Mouse (Mus musculus) CH12.LX (cell line): ENCODE measurements around the gene Gm17079. TPM values are rescaled to one million over a fixed set of nuclear protein-coding genes. Genes with fewer than 3 reads are reported as not detected.

ENCODE experiments used
- DNase-seq: peaks from one replicate; pipeline ENCODE4 v3.0.0-alpha.2; 2013; ENCODE audit errors: extremely low read depth
- H3K27ac ChIP-seq: 2 replicates; pipeline ENCODE4 v1.5.1; 2012; ENCODE audit warnings: low read depth, mild to moderate bottlenecking, control low read depth, moderate library complexity; ENCODE audit not compliant: insufficient read depth
- H3K27me3 ChIP-seq: replicated peaks from 2 replicates; pipeline ENCODE3; 2012; ENCODE audit warnings: inconsistent platforms
- H3K36me3 ChIP-seq, 2 experiments: replicated peaks in 1 of 2; 2 replicates each; pipeline versions ENCODE3 to v1.6.1; 2012; ENCODE audit warnings: inconsistent platforms in 1 of 2, low read length in 1 of 2, mild to moderate bottlenecking in 1 of 2, mixed read lengths in 1 of 2, moderate library complexity in 1 of 2; ENCODE audit not compliant: control insufficient read depth in 1 of 2, insufficient read depth in 1 of 2
- H3K4me1 ChIP-seq, 2 experiments: 2 replicates each; pipeline ENCODE4 v1.6.1; 2012; ENCODE audit warnings: inconsistent platforms in 1 of 2, moderate library complexity in 1 of 2; ENCODE audit not compliant: insufficient read depth in 2 of 2, control insufficient read depth in 1 of 2
- H3K4me2 ChIP-seq: 2 replicates; pipeline ENCODE4 v1.6.1; 2012; ENCODE audit warnings: low read depth, mild to moderate bottlenecking, control low read depth; ENCODE audit not compliant: poor library complexity, insufficient read depth, severe bottlenecking
- H3K4me3 ChIP-seq, 3 experiments: fragments of 150-350 bp in 1 of 3; sonication (generic) in 1 of 3; replicated peaks in 1 of 3; 2 replicates each; pipeline versions ENCODE3 to v1.5.1; 2011 to 2012; ENCODE audit warnings: low read depth in 2 of 3, low read length in 2 of 3, mild to moderate bottlenecking in 2 of 3, moderate library complexity in 2 of 3, control low read depth in 1 of 3, improper control_type of control experiment in 1 of 3, inconsistent platforms in 1 of 3, mixed read lengths in 1 of 3; ENCODE audit not compliant: poor library complexity in 1 of 3
- H3K79me2 ChIP-seq: replicated peaks from 2 replicates; pipeline ENCODE4 v1.6.1; 2012; ENCODE audit warnings: mild to moderate bottlenecking, moderate library complexity; ENCODE audit not compliant: control insufficient read depth, poor library complexity, insufficient read depth, severe bottlenecking; ENCODE audit errors: extremely low read depth
- H3K9ac ChIP-seq: 2 replicates; pipeline ENCODE4 v1.6.1; 2012; ENCODE audit warnings: low read depth, mild to moderate bottlenecking, control low read depth, moderate library complexity; ENCODE audit not compliant: insufficient read depth
- H3K9me3 ChIP-seq: replicated peaks from 2 replicates; pipeline ENCODE3; 2012; ENCODE audit warnings: low read length, inconsistent platforms, mixed read lengths
- ELF1 ChIP-seq: IDR thresholded peaks from 2 replicates; pipeline ENCODE4 v1.6.1; 2014; ENCODE audit warnings: low read depth, mild to moderate bottlenecking, inconsistent platforms, low read length, improper control_type of control experiment
- HCFC1 ChIP-seq: IDR thresholded peaks from 2 replicates; pipeline ENCODE4 v1.6.1; 2012; ENCODE audit warnings: low read depth, mild to moderate bottlenecking, inconsistent platforms, low read length, improper control_type of control experiment
- IRF4 ChIP-seq: IDR thresholded peaks from 2 replicates; pipeline ENCODE4 v1.6.1; 2014; ENCODE audit warnings: low read depth, mild to moderate bottlenecking, inconsistent platforms, low read length, improper control_type of control experiment
- POLR2AphosphoS2 ChIP-seq: IDR thresholded peaks from 2 replicates; pipeline ENCODE4 v1.6.1; 2011; ENCODE audit warnings: low read depth, low read length, improper control_type of control experiment
- SIN3A ChIP-seq: IDR thresholded peaks from 2 replicates; pipeline ENCODE4 v1.6.1; 2012; ENCODE audit warnings: low read length, improper control_type of control experiment, inconsistent platforms
- SMC3 ChIP-seq: IDR thresholded peaks from 2 replicates; pipeline ENCODE4 v1.6.1; 2011; ENCODE audit warnings: low read depth, low read length, improper control_type of control experiment
- TBP ChIP-seq: conservative IDR thresholded peaks from 2 replicates; pipeline ENCODE4 v1.6.1; 2011; ENCODE audit warnings: low read depth, low read length, improper control_type of control experiment
- USF1 ChIP-seq: IDR thresholded peaks from 2 replicates; pipeline ENCODE4 v1.6.1; 2014; ENCODE audit warnings: low read depth, mild to moderate bottlenecking, inconsistent platforms, low read length, improper control_type of control experiment
- ZMIZ1 ChIP-seq: IDR thresholded peaks from 2 replicates; pipeline ENCODE4 v1.6.1; 2012; ENCODE audit warnings: low read depth, mild to moderate bottlenecking, inconsistent platforms, low read length, improper control_type of control experiment
- dilution Hi-C: fragments of 300-500 bp; cut with MboI; formaldehyde crosslinking; loops from 2 replicates; pipeline ENCODE4 v1.14.3; 2020; ENCODE audit warnings: low sequenced_read_pairs; ENCODE audit not compliant: extremely low pct_unique_long_range_greater_than_20kb, extremely low pct_ligation_motif_present
- in situ Hi-C: fragments of 300-500 bp; cut with MboI; formaldehyde crosslinking; loops from 3 replicates; pipeline ENCODE4 v1.14.3; 2019; ENCODE audit warnings: low sequenced_read_pairs, low pct_ligation_motif_present, low pct_unique_long_range_greater_than_20kb, mixed read lengths
- polyA plus RNA-seq: library from polyadenylated mRNA; unstranded; fragments of >175 nt; gene quantifications from 2 replicates; pipeline ENCODE4 v1.2.1, GENCODE M21; 2012; ENCODE audit warnings: low read depth; ENCODE audit not compliant: insufficient read length
- total RNA-seq, 2 experiments: library from RNA; depleted of rRNA; stranded (reverse); fragments of 300-350 nt in 1 of 2; fragments of >200 nt in 1 of 2; gene quantifications; 2 replicates each; pipeline ENCODE4 v1.2.3; 2012 to 2014

The Gm17079 gene
- total and polyA plus RNA-seq, 3 experiments: not detected

GRCm38 (mm10) chr14:51737967-51738366 lies 42.7 kb upstream of the Gm17079 start:
- no peak for TF ChIP-seq USF1
- in situ Hi-C loops: no loop called here

DNA sequence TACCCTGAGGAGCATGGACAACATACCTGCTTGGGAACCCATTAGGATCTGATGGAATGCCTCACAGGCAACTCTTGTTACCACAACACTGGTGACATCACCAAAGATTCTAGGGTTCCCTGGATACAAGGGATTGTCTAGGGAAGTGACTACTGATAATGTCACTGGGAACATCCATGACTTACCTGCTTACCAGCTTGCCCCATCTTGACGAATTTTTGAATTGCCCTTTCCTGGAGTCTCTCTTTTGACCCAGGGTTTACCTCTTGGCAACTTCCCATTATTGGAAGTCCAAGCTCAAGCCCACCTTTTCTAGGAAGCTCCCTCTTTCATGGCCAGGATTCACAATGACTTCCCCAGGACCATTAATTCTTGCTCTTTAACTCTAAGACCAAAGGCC lies 21.8 kb upstream of the Gm17079 start, which contains the start of gene Gm5800:
Gm5800 (minus strand) TSS at position 101 of the 400 bp plus-strand sequence.
- no peak for DNase-seq
- H3K9ac ChIP-seq: no peak within 1 kb of the TSS
- dilution Hi-C loops: no loop called here
- in situ Hi-C loops: no loop called here
- no peaks in the 10 kb centered on the region for H3K9me3 ChIP-seq
- H3K4me2 ChIP-seq: no peak within 1 kb of the TSS
- no peaks in the 10 kb centered on the region for H3K4me1 ChIP-seq
- H3K27ac ChIP-seq: no peak within 1 kb of the TSS
- TF ChIP-seq ZMIZ1: no peak
- TF ChIP-seq SMC3: no peak
- no peak for TF ChIP-seq POLR2AphosphoS2
- no peak for TF ChIP-seq IRF4
- peaks cover 0 to 5% of the 10 kb centered on the region in 2 experiments for H3K36me3 ChIP-seq
- no peaks in the 10 kb centered on the region for H3K79me2 ChIP-seq
- H3K27me3 ChIP-seq: no peaks in the 10 kb centered on the region
- H3K4me3 ChIP-seq: no peak within 1 kb of the TSS

More at GRCm38 (mm10) chr14:51737967-51738366, 42.7 kb upstream of the Gm17079 start:
- Histone ChIP-seq H3K79me2 (no peaks in the 10 kb centered on the region), H3K4me3 (no peak overlapping the region), H3K9me3 (no peaks in the 10 kb centered on the region), H3K4me1 (peaks cover 0 to 3% of the 10 kb centered on the region in 2 experiments; a peak in 1 of 4 replicates), H3K27me3 (no peaks in the 10 kb centered on the region), H3K9ac (no peak overlapping the region), H3K27ac (no peak overlapping the region), H3K36me3 (peaks cover 0 to 5% of the 10 kb centered on the region in 2 experiments), H3K4me2 (no peak overlapping the region)
- no peak for DNase-seq
- dilution Hi-C loops: no loop called here

GRCm38 (mm10) chr14:51677269-51677668 lies 18.0 kb downstream of the Gm17079 start:
- H3K36me3 ChIP-seq: no peaks in the 10 kb centered on the region

More at GRCm38 (mm10) chr14:51677269-51677668, 18.0 kb downstream of the Gm17079 start:
- no peaks in the 10 kb centered on the region for H3K9me3 ChIP-seq
- H3K27ac ChIP-seq: no peak overlapping the region
- TF ChIP-seq HCFC1: peak; percentile 54; the same call in 1 of the 2 replicates
- no peak for TF ChIP-seq TBP
- TF ChIP-seq ELF1: peak; percentile 68
- peak; percentile 37; the same call in 1 of the 2 replicates for TF ChIP-seq SIN3A
- TF ChIP-seq, all 38 proteins: peak for 3
- H3K4me3 ChIP-seq: peak overlapping the region; percentile 9 to 53 (median 49)
- H3K9ac ChIP-seq: no peak overlapping the region
- in situ Hi-C loops (no loop called here), dilution Hi-C loops (no loop called here)
- no peaks in the 10 kb centered on the region for H3K4me1 ChIP-seq
- no peak overlapping the region for H3K4me2 ChIP-seq
- H3K79me2 ChIP-seq: no peaks in the 10 kb centered on the region
- H3K27me3 ChIP-seq: no peaks in the 10 kb centered on the region
- DNase-seq: peak; percentile 55

Other genes with a start within 250 kb of the Gm17079 start
- 0.08 TPM in 1 of 2 replicates, not detected in the other for gene Vmn2r89, start 243.6 kb downstream of the Gm17079 start, total RNA-seq (2012; rRNA removed)
- not detected in 2 replicates for gene Vmn2r89, start 243.6 kb downstream of the Gm17079 start, total RNA-seq (2014; rRNA removed)
- 0.09 and 0.26 TPM in 2 replicates for gene Vmn2r89, start 243.6 kb downstream of the Gm17079 start, polyA plus RNA-seq
- 1.6 and 1.8 TPM in 2 replicates for gene Gm5622, start 142.7 kb downstream of the Gm17079 start, total RNA-seq (2012; rRNA removed)
- gene Gm5622, start 142.7 kb downstream of the Gm17079 start, total RNA-seq (2014; rRNA removed): 0.19 and 0.34 TPM in 2 replicates
- 0.29 TPM in 1 of 2 replicates, not detected in the other for gene Gm5622, start 142.7 kb downstream of the Gm17079 start, polyA plus RNA-seq
- not detected in 2 replicates for gene Gm17175, start 121.4 kb downstream of the Gm17079 start, total RNA-seq (2012; rRNA removed)
- gene Gm17175, start 121.4 kb downstream of the Gm17079 start, total RNA-seq (2014; rRNA removed): not detected in 2 replicates
- gene Gm17175, start 121.4 kb downstream of the Gm17079 start, polyA plus RNA-seq: not detected in 2 replicates
- gene Gm17174, start 103.3 kb downstream of the Gm17079 start, total RNA-seq (2012; rRNA removed): not detected in 2 replicates
- not detected in 2 replicates for gene Gm17174, start 103.3 kb downstream of the Gm17079 start, total RNA-seq (2014; rRNA removed)
- not detected in 2 replicates for gene Gm17174, start 103.3 kb downstream of the Gm17079 start, polyA plus RNA-seq
- gene Gm17078, start 84.2 kb downstream of the Gm17079 start, total RNA-seq (2012; rRNA removed): not detected in 2 replicates
- not detected in 2 replicates for gene Gm17078, start 84.2 kb downstream of the Gm17079 start, total RNA-seq (2014; rRNA removed)
- gene Gm17078, start 84.2 kb downstream of the Gm17079 start, polyA plus RNA-seq: not detected in 2 replicates
- 0.17 and 0.59 TPM in 2 replicates for gene Gm4181, start 59.8 kb downstream of the Gm17079 start, total RNA-seq (2012; rRNA removed)
- 2.7 and 3.5 TPM in 2 replicates for gene Gm4181, start 59.8 kb downstream of the Gm17079 start, total RNA-seq (2014; rRNA removed)
- gene Gm4181, start 59.8 kb downstream of the Gm17079 start, polyA plus RNA-seq: 0.70 and 1.6 TPM in 2 replicates
- not detected in 2 replicates for gene Gm5800, start 21.7 kb upstream of the Gm17079 start, total RNA-seq (2012; rRNA removed)
- not detected in 2 replicates for gene Gm5800, start 21.7 kb upstream of the Gm17079 start, total RNA-seq (2014; rRNA removed)
- not detected in 2 replicates for gene Gm5800, start 21.7 kb upstream of the Gm17079 start, polyA plus RNA-seq
- gene Ang4, start 78.1 kb upstream of the Gm17079 start, total RNA-seq (2012; rRNA removed): not detected in 2 replicates
- not detected in 2 replicates for gene Ang4, start 78.1 kb upstream of the Gm17079 start, total RNA-seq (2014; rRNA removed)
- not detected in 2 replicates for gene Ang4, start 78.1 kb upstream of the Gm17079 start, polyA plus RNA-seq
- not detected in 2 replicates for gene AY358078, start 104.6 kb upstream of the Gm17079 start, total RNA-seq (2012; rRNA removed)
- gene AY358078, start 104.6 kb upstream of the Gm17079 start, total RNA-seq (2014; rRNA removed): 0.26 TPM in 1 of 2 replicates, not detected in the other
- not detected in 2 replicates for gene AY358078, start 104.6 kb upstream of the Gm17079 start, polyA plus RNA-seq
- gene Ear6, start 158.2 kb upstream of the Gm17079 start, total RNA-seq (2012; rRNA removed): not detected in 2 replicates
- not detected in 2 replicates for gene Ear6, start 158.2 kb upstream of the Gm17079 start, total RNA-seq (2014; rRNA removed)
- gene Ear6, start 158.2 kb upstream of the Gm17079 start, polyA plus RNA-seq: not detected in 2 replicates
- gene Mettl17, start 189.4 kb upstream of the Gm17079 start, total RNA-seq (2012; rRNA removed): 19.5 and 21.7 TPM in 2 replicates
- 26.2 and 32.3 TPM in 2 replicates for gene Mettl17, start 189.4 kb upstream of the Gm17079 start, total RNA-seq (2014; rRNA removed)
- gene Mettl17, start 189.4 kb upstream of the Gm17079 start, polyA plus RNA-seq: 29.9 and 32.0 TPM in 2 replicates
- 0.42 TPM in 2 replicates for gene Slc39a2, start 197.4 kb upstream of the Gm17079 start, total RNA-seq (2012; rRNA removed)
- gene Slc39a2, start 197.4 kb upstream of the Gm17079 start, total RNA-seq (2014; rRNA removed): 0.11 and 0.20 TPM in 2 replicates
- 0.44 and 0.49 TPM in 2 replicates for gene Slc39a2, start 197.4 kb upstream of the Gm17079 start, polyA plus RNA-seq
- 0.59 and 1.1 TPM in 2 replicates for gene Ndrg2, start 218.7 kb upstream of the Gm17079 start, total RNA-seq (2012; rRNA removed)
- 0.43 and 0.50 TPM in 2 replicates for gene Ndrg2, start 218.7 kb upstream of the Gm17079 start, total RNA-seq (2014; rRNA removed)
- gene Ndrg2, start 218.7 kb upstream of the Gm17079 start, polyA plus RNA-seq: 0.74 and 1.0 TPM in 2 replicates
- gene Tppp2, start 223.0 kb upstream of the Gm17079 start, total RNA-seq (2012; rRNA removed): not detected in 2 replicates
- not detected in 2 replicates for gene Tppp2, start 223.0 kb upstream of the Gm17079 start, total RNA-seq (2014; rRNA removed)
- gene Tppp2, start 223.0 kb upstream of the Gm17079 start, polyA plus RNA-seq: not detected in 2 replicates
- gene Rnase13, start 227.3 kb upstream of the Gm17079 start, total RNA-seq (2012; rRNA removed): not detected in 2 replicates
- gene Rnase13, start 227.3 kb upstream of the Gm17079 start, total RNA-seq (2014; rRNA removed): not detected in 2 replicates
- gene Rnase13, start 227.3 kb upstream of the Gm17079 start, polyA plus RNA-seq: not detected in 2 replicates